ENCODE assay signal across 8 mouse cellular contexts in genomic region chr8:48555546-48556141, GRCm38 (mm10).
DNase-seq lines count a peak whose midpoint lies in the region; ATAC-seq and TF ChIP-seq lines count a peak whose summit lies in the region.

No protein-coding gene starts in this region.

- H3K9ac ChIP-seq in embryonic facial prominence, embryonic 14.5 days (ENCODE audit: low read depth, low read length), result peak overlapping the region; percentile 88
- peak overlapping the region; percentile 88 for H3K9ac ChIP-seq in heart, embryonic 12.5 days
- H3K9ac ChIP-seq in liver, embryonic 14.5 days (replicated peaks), result no peak overlapping the region

- WGBS in embryonic facial prominence, embryonic 14.5 days, result under 1% methylated on average over 35 of the region's 55 CpGs
- 0% methylated on average over 48 of the region's 55 CpGs for WGBS in heart, embryonic 12.5 days
- WGBS in liver, embryonic 14.5 days (ENCODE audit: insufficient replicate concordance), result under 1% methylated on average over 49 of the region's 55 CpGs

- peak overlapping the region; percentile 87 for H3K4me3 ChIP-seq in embryonic facial prominence, embryonic 14.5 days (ENCODE audit: low read depth, low read length)
- H3K4me3 ChIP-seq in heart, embryonic 12.5 days, result peak overlapping the region; percentile 97
- peak overlapping the region; percentile 51 to 55 for H3K4me3 ChIP-seq in liver, embryonic 14.5 days (ENCODE audit: insufficient read depth in 1 of 2, low read depth in 2 of 2, low read length in 2 of 2)

- H3K36me3 ChIP-seq in embryonic facial prominence, embryonic 14.5 days (ENCODE audit: control insufficient read depth, insufficient read depth, low read length), result no peaks in the 10 kb centered on the region
- H3K36me3 ChIP-seq in heart, embryonic 12.5 days, result no peaks in the 10 kb centered on the region
- no peaks in the 10 kb centered on the region for H3K36me3 ChIP-seq in liver, embryonic 14.5 days (replicated peaks; ENCODE audit: control insufficient read depth, insufficient read depth, low read depth)

- peaks cover 12% of the 10 kb centered on the region for H3K4me1 ChIP-seq in embryonic facial prominence, embryonic 14.5 days (ENCODE audit: control insufficient read depth, insufficient read depth, low read length)
- no peaks in the 10 kb centered on the region for H3K4me1 ChIP-seq in heart, embryonic 12.5 days (replicated peaks)
- no peaks in the 10 kb centered on the region for H3K4me1 ChIP-seq in liver, embryonic 14.5 days (replicated peaks; ENCODE audit: control insufficient read depth in 2 of 2, insufficient read depth in 2 of 2, low read length in 1 of 2)

- H3K9me3 ChIP-seq in embryonic facial prominence, embryonic 14.5 days (ENCODE audit: control insufficient read depth, low read length), result no peaks in the 10 kb centered on the region
- no peaks in the 10 kb centered on the region for H3K9me3 ChIP-seq in heart, embryonic 12.5 days (replicated peaks)
- no peaks in the 10 kb centered on the region for H3K9me3 ChIP-seq in liver, embryonic 14.5 days (ENCODE audit: control insufficient read depth, low read length)

- TF ChIP-seq CTCF in liver, embryonic 14.5 days (IDR thresholded peaks at IDR 0.05; ENCODE audit: low read depth), result no peak

- no peak for TF ChIP-seq EP300 in liver, embryonic 14.5 days (IDR thresholded peaks at IDR 0.05; ENCODE audit: low read depth)

- peak overlapping the region; percentile 82 for H3K4me2 ChIP-seq in embryonic facial prominence, embryonic 14.5 days (ENCODE audit: low read depth, low read length)
- peak overlapping the region; percentile 86 for H3K4me2 ChIP-seq in heart, embryonic 12.5 days
- peak overlapping the region; percentile 44 for H3K4me2 ChIP-seq in liver, embryonic 14.5 days (ENCODE audit: low read depth)

- no peaks in the 10 kb centered on the region for H3K27me3 ChIP-seq in embryonic facial prominence, embryonic 14.5 days (replicated peaks; ENCODE audit: control insufficient read depth, insufficient read depth, low read length)
- H3K27me3 ChIP-seq in heart, embryonic 12.5 days (replicated peaks), result no peaks in the 10 kb centered on the region
- peaks cover 25% of the 10 kb centered on the region for H3K27me3 ChIP-seq in liver, embryonic 14.5 days (ENCODE audit: control insufficient read depth, insufficient read depth, low read length)

- ATAC-seq in embryonic facial prominence, embryonic 14.5 days (ENCODE audit: low read depth), result peak; percentile 83
- ATAC-seq in heart, embryonic 12.5 days (ENCODE audit: insufficient number of reproducible peaks, low FRiP score), result peak; percentile 79
- peak; percentile 65 for ATAC-seq in liver, embryonic 14.5 days (ENCODE audit: insufficient read depth)

- H3K27ac ChIP-seq in embryonic facial prominence, embryonic 14.5 days (replicated peaks; ENCODE audit: low read depth, low read length), result peak overlapping the region; percentile 98
- peak overlapping the region; percentile 93 for H3K27ac ChIP-seq in heart, embryonic 12.5 days (ENCODE audit: poor library complexity, severe bottlenecking)
- no peak overlapping the region for H3K27ac ChIP-seq in liver, embryonic 14.5 days

- peak; percentile 84 for DNase-seq in ES-CJ7 (ENCODE audit: low read depth, low spot score)
- peak; percentile 56 for DNase-seq in adrenal gland, postnatal 14 days
- peak; percentile 79 for DNase-seq in embryonic facial prominence, embryonic 14.5 days (ENCODE audit: low spot score)
- peak; percentile 8 to 39 for DNase-seq in kidney, postnatal 25 days
- no peak for DNase-seq in liver, embryonic 14.5 days (ENCODE audit: low read depth in 3 of 3, low spot score in 3 of 3)
- DNase-seq in right cerebral cortex, adult 2 months (ENCODE audit: low spot score in 2 of 2), result peak; percentile 62 to 72
- no peak for DNase-seq in spleen, postnatal 4 days (ENCODE audit: low spot score in 2 of 2)

Comparison
In these comparisons a context has a peak if more than half of its experiments do, and no peak if none do; other contexts are left out.
1. DNase-seq: peak in ES-CJ7 (single experiment), adrenal gland, postnatal 14 days (single experiment), embryonic facial prominence, embryonic 14.5 days (single experiment), kidney, postnatal 25 days (2 of 2) and right cerebral cortex, adult 2 months (2 of 2); none in liver, embryonic 14.5 days (0 of 3) and spleen, postnatal 4 days (0 of 2).
2. Peak in every context shown above with its lines, with median percentiles within 50 percentile points of each other: ATAC-seq, H3K4me2 ChIP-seq and H3K4me3 ChIP-seq.